Mouse (Mus musculus): ENCODE data around the gene Desi2.

GRCm38 (mm10) chr1:178248107-178248820 lies 61.0 kb downstream of the Desi2 start:
- TF ChIP-seq POLR2A (IDR thresholded peaks at IDR 0.05; ENCODE audit: low read depth, low read length) (no peak), CTCF (conservative IDR thresholded peaks at IDR 0.05; ENCODE audit: insufficient read depth, insufficient read length, low read depth, low read length) (no peak)

Data from kidney, adult 2 months (tissue).